Mouse (Mus musculus) left cerebral cortex, adult 8-10 months (tissue): ENCODE results near the gene Hist1h3c. TPM values are rescaled to one million over a fixed set of nuclear protein-coding genes. Genes with fewer than 3 reads are reported as not detected.
"Not testable (repeated sequence)": the region's sequence is repeated elsewhere in the genome, so short reads cannot be mapped to it uniquely, and the experiment has no call there.

Experiments
- DNase-seq, 2 experiments: peaks; one replicate each; pipeline ENCODE4 v3.0.0; 2022; ENCODE audit warnings: low spot score in 2 of 2
- microRNA-seq, 2 experiments: library from miRNA; unstranded; fragments of <30 nt; microRNA quantifications; one replicate each; pipeline ENCODE4 v1.2.0; 2022
- total RNA-seq, 4 experiments: library from RNA; stranded (reverse); gene quantifications; 2 replicates each; pipeline ENCODE4 v1.2.4; 2022

The Hist1h3c gene
- total RNA-seq, 4 experiments from 2014 or later, result 1.1 to 3.3 (median 2.8) TPM

DNA sequence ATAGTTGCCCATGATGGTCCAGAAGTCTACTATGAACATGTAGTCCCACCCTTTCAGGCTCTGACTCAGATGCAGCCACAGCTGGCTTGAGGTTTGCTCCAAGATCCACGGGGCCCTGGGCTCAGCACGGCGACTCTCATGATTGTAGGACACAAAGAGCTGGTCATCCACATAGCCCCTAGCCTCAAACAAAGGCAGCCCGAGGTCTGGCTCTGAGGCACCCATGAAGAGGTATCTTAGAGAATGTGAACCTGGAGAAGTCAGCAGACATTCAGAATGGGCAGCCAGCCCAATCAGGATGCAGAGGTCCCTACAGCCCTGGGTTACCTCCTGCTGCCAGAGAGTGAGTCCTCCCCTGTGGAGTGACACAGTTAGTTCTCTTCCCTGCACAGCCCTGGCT is 37.4 kb downstream of the Hist1h3c start:
- DNase-seq, result no peak

DNA sequence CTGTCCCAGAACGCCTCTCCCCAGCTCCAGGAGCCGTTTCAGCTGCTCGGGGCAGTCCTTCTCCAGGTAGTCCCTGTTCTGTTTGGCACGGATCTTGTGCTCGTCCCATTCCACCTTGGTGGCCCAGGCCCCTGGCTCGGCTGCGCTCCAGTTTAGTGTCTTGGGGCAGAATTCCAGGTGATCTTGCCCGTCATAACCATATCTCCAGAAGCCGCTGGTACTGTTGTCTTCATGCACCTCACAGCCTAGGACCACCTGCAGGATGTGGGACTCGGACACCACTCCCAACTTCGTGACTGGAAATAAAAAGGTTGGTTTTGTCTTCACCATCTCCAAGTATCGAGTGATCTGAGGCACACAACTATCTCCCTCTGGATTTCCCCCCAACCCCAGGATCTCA is 38.6 kb downstream of the Hist1h3c start:
- DNase-seq, result no peak

- no peak for DNase-seq
These were observed 39.5 kb downstream of the Hist1h3c start for GRCm38 (mm10) chr13:23705751-23706356.

GRCm38 (mm10) chr13:23702801-23703200 is 42.6 kb downstream of the Hist1h3c start:
- DNase-seq, result not testable (repeated sequence)

GRCm38 (mm10) chr13:23702220-23702619 is 43.2 kb downstream of the Hist1h3c start:
- DNase-seq, result no peak

DNA sequence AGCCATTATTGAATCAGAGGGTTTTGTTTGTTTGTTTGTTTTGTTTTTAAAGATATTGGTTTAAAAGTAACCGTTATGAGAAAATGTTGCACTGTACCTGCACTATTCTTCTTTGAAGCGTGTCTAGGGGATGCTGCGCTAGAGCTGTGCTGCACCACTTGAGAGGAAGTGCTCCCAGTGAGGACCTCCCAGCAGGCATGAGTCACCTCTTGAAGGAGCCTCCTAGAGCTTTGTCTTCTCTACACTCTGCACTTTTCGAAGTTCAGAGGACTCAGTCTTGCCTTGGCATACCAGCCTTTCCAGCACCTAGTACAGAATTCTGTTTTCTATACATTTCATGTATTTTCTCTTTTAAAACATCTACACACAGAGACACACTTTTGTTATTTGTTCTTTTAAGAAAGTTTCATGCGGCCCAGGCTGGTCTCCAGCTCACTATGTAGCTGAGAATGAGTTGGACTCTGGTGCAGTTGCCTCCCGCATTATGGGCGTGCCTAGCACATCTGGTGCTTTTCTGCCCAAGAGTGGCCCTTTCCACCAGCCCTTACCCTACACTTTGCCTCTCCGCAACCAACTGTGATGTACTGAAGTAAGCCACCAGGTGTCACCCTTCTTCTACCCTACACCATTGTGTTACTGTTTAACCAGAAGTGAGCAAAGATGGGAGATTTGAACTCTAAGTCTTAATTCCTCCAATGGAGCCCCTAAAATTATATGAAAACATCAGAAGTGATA is 44.4 kb downstream of the Hist1h3c start:
- peak; percentile 34 to 41 for DNase-seq

- DNase-seq, result no peak
These were observed 45.6 kb downstream of the Hist1h3c start for GRCm38 (mm10) chr13:23699767-23700166.

GRCm38 (mm10) chr13:23698996-23699395 is 46.4 kb downstream of the Hist1h3c start:
- DNase-seq, result no peak

DNA sequence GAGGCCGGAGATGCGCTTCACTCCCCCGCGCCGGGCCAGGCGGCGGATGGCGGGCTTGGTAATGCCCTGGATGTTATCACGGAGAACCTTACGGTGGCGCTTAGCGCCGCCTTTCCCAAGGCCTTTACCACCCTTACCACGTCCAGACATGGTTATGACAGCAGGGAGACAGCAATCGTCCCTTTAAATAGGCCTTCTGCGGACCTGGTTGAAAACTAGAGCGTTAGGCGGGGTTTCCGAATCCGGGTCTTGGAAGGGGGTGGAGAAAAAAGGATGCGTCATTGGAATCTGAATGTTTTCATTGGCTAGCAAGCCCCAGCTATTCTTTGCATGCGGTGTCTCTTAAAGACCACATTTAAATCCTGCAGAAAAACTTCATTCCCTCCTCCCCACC is 47.1 kb downstream of the Hist1h3c start, which contains the start of gene Hist1h4c:
Hist1h4c (minus strand) TSS at position 155 of the 394 bp plus-strand sequence.
- DNase-seq, result peak; percentile 96 to 100

DNA sequence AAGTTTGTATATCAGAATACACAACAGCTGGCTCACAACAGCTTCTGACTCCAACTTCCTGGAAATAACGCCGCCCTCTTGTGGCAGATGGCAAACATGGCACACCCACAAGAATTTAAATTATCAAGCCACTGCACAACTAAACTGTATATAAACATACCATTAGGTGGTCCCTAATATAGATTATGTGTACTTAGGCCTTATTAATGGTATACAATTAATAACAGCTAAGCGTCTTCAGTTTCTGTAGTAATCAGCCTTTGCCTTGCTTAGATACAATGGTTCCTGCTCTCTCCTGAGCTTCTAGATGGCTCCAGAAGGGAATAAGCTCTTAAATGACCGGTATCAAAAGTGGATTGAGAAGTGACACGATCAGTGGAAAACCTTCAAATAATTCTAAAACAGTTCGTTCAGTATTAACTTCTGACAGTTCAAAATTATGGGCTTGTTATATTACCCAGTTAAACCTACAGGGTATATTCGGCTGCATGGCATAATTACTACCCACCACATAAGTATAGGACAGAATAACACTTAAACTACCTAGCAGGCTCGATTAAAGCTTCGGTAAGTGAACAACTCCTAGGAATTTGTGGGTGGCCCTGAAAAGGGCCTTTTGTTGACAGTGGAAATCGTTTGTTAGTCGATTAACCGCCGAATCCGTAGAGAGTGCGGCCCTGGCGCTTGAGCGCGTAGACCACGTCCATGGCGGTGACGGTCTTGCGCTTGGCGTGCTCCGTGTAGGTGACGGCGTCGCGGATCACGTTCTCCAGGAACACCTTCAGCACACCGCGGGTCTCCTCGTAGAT is 47.7 kb downstream of the Hist1h3c start:
- DNase-seq, result no peak

- no peak for DNase-seq
These were observed 49.3 kb downstream of the Hist1h3c start for GRCm38 (mm10) chr13:23696061-23696474.

DNA sequence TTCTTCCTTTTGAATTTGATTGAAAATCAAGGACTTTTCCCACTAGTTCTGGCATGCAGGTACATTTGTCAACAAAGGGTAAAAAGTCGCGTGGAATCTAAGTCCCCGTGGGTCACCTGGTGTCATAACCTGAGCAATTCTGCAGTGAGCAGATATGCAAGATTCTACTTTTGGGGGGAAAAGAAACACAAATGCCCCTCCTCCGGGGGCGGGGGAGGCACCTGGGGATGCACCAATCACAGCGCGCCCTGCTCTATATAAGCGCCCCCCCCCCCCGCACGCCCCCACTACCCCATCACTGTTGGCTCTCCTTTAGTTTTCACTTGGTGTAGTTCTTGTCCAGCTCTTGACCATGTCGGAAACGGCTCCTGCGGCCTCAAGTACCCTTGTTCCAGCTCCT is 49.9 kb downstream of the Hist1h3c start, which contains the start of gene Hist1h1t:
Hist1h1t (plus strand) TSS at position 301 of the 400 bp plus-strand sequence.
- no peak for DNase-seq

Small RNAs within 50 kb of the gene (microRNA-seq; reads per million reads assigned to microRNA genes)
- gene Gm44314, result 0 reads per million in 2 experiments
- 0 reads per million in 2 experiments for gene Gm44484

Other genes with a start within 250 kb of the Hist1h3c start
- 100 to 1,000 TPM; 263 to 358 (median 294) TPM for gene Hist1h4h, start 214.6 kb downstream of the Hist1h3c start, total RNA-seq
- gene Hist1h2af, start 211.7 kb downstream of the Hist1h3c start, total RNA-seq, result 10 to 100 TPM in 1 of 4 experiments, 1 to 10 TPM in 2, not detected in 1; 1.7 to 10.6 (median 3.0) TPM
- 1 to 10 TPM; 3.7 to 6.0 (median 4.2) TPM for gene Hist1h3g, start 210.2 kb downstream of the Hist1h3c start, total RNA-seq
- gene Hist1h2bh, start 202.2 kb downstream of the Hist1h3c start, total RNA-seq, result 1 to 10 TPM in 2 of 4 experiments, under 1 TPM in 2; 0.84 to 1.6 (median 0.98) TPM
- gene Hist1h3f, start 201.6 kb downstream of the Hist1h3c start, total RNA-seq, result 10 to 100 TPM; 15.3 to 21.8 (median 16.6) TPM
- 100 to 1,000 TPM; 153 to 191 (median 171) TPM for gene Hist1h4f, start 194.0 kb downstream of the Hist1h3c start, total RNA-seq
- gene Hist1h1d, start 192.3 kb downstream of the Hist1h3c start, total RNA-seq, result 1 to 10 TPM; 3.4 to 4.2 (median 3.5) TPM
- gene Hist1h3e, start 183.2 kb downstream of the Hist1h3c start, total RNA-seq, result 10 to 100 TPM; 43.6 to 61.8 (median 54.4) TPM
- gene Hist1h2ae, start 174.4 kb downstream of the Hist1h3c start, total RNA-seq, result 1 to 10 TPM; 3.0 to 5.2 (median 4.7) TPM
- 10 to 100 TPM; 60.3 to 72.4 (median 70.0) TPM for gene Hist1h2bg, start 174.2 kb downstream of the Hist1h3c start, total RNA-seq
- 10 to 100 TPM; 23.0 to 26.4 (median 24.2) TPM for gene Hist1h2bf, start 171.4 kb downstream of the Hist1h3c start, total RNA-seq
- 1 to 10 TPM; 1.3 to 6.6 (median 3.8) TPM for gene Hist1h2ad, start 171.2 kb downstream of the Hist1h3c start, total RNA-seq
- gene Hist1h3d, start 169.8 kb downstream of the Hist1h3c start, total RNA-seq, result 10 to 100 TPM in 2 of 4 experiments, 1 to 10 TPM in 2; 8.9 to 11.8 (median 10.0) TPM
- gene Hist1h4d, start 164.0 kb downstream of the Hist1h3c start, total RNA-seq, result 100 to 1,000 TPM; 126 to 155 (median 139) TPM
- gene Hist1h2be, start 124.5 kb downstream of the Hist1h3c start, total RNA-seq, result 1 to 10 TPM; 5.5 to 9.6 (median 7.2) TPM
- gene Hist1h1e, start 123.0 kb downstream of the Hist1h3c start, total RNA-seq, result 10 to 100 TPM; 61.9 to 65.4 (median 62.5) TPM
- 1 to 10 TPM; 1.4 to 2.3 (median 1.9) TPM for gene Hist1h2ac, start 61.7 kb downstream of the Hist1h3c start, total RNA-seq
- 10 to 100 TPM; 26.9 to 40.2 (median 30.0) TPM for gene Hist1h2bc, start 61.4 kb downstream of the Hist1h3c start, total RNA-seq
- gene Hist1h1t, start 49.8 kb downstream of the Hist1h3c start, total RNA-seq, result under 1 TPM in 1 of 4 experiments, not detected in 3; 0.41 TPM
- gene Hist1h4c, start 47.1 kb downstream of the Hist1h3c start, total RNA-seq, result 100 to 1,000 TPM in 2 of 4 experiments, 10 to 100 TPM in 2; 87.8 to 116 (median 99.2) TPM
- gene Hfe, start 34.7 kb downstream of the Hist1h3c start, total RNA-seq, result 1 to 10 TPM; 3.4 to 7.7 (median 4.6) TPM
- 10 to 100 TPM; 69.7 to 80.4 (median 72.8) TPM for gene Hist1h1c, start 6.8 kb downstream of the Hist1h3c start, total RNA-seq
- 10 to 100 TPM; 12.3 to 18.8 (median 16.3) TPM for gene Hist1h2bb, start 1.1 kb upstream of the Hist1h3c start, total RNA-seq
- gene Hist1h2ab, start 5.5 kb upstream of the Hist1h3c start, total RNA-seq, result 10 to 100 TPM; 18.4 to 30.4 (median 21.0) TPM
- 10 to 100 TPM in 1 of 4 experiments, 1 to 10 TPM in 3; 5.3 to 12.2 (median 8.1) TPM for gene Hist1h3b, start 6.7 kb upstream of the Hist1h3c start, total RNA-seq
- 10 to 100 TPM; 53.3 to 70.8 (median 63.3) TPM for gene Hist1h4b, start 11.4 kb upstream of the Hist1h3c start, total RNA-seq
- gene Hist1h4a, start 15.6 kb upstream of the Hist1h3c start, total RNA-seq, result 10 to 100 TPM; 43.4 to 63.5 (median 58.0) TPM
- gene Hist1h3a, start 16.8 kb upstream of the Hist1h3c start, total RNA-seq, result 10 to 100 TPM; 33.9 to 55.0 (median 40.9) TPM
- gene Hist1h1a, start 18.1 kb upstream of the Hist1h3c start, total RNA-seq, result 10 to 100 TPM; 29.7 to 32.8 (median 30.7) TPM
- gene Trim38, start 24.3 kb upstream of the Hist1h3c start, total RNA-seq, result not detected
- not detected for gene Slc17a2, start 61.4 kb upstream of the Hist1h3c start, total RNA-seq
- gene Slc17a3, start 93.8 kb upstream of the Hist1h3c start, total RNA-seq, result under 1 TPM in 1 of 4 experiments, not detected in 3; 0.25 TPM
- not detected for gene Slc17a1, start 122.1 kb upstream of the Hist1h3c start, total RNA-seq
- gene Slc17a4, start 169.4 kb upstream of the Hist1h3c start, total RNA-seq, result not detected
- gene Hist1h2ba, start 188.6 kb upstream of the Hist1h3c start, total RNA-seq, result not detected
- gene Hist1h2aa, start 188.9 kb upstream of the Hist1h3c start, total RNA-seq, result not detected
- gene Scgn, start 245.6 kb upstream of the Hist1h3c start, total RNA-seq, result 1 to 10 TPM in 1 of 4 experiments, under 1 TPM in 3; 0.51 to 1.7 (median 0.69) TPM